ENCODE assay signal across 9 mouse cellular contexts in genomic region chr15:98917091-98917490, GRCm38 (mm10). TPM values are rescaled to one million over a fixed set of nuclear protein-coding genes. Genes with fewer than 3 reads are reported as not detected.
DNase-seq lines count a peak whose midpoint lies in the region; ATAC-seq and TF ChIP-seq lines count a peak whose summit lies in the region.
"Had no signal": no experiment of that assay in that cellular context is flagged by ENCODE, and none has a peak within 500 bp of the region (broad histone marks: within the 10 kb centered on the region; RNA-seq: fewer than 3 reads in every experiment).

No protein-coding gene starts in this region.

- ATAC-seq in kidney, postnatal 0 days (replicated peaks; ENCODE audit: low FRiP score, low read depth): no peak
- no peak for ATAC-seq in forebrain, postnatal 0 days
- ATAC-seq in liver, embryonic 11.5 days (replicated peaks; ENCODE audit: low FRiP score): no peak
- 0 out of 2 replicates have a peak, but pooled peaks have one; percentile 1 for ATAC-seq in neural tube, embryonic 15.5 days (ENCODE audit: low FRiP score)
- no peak for ATAC-seq in erythroid progenitor cell, adult 5-6 weeks (replicated peaks; ENCODE audit: low FRiP score, poor library complexity, severe bottlenecking)

- peak overlapping the region; percentile 88 for H3K4me3 ChIP-seq in kidney, postnatal 0 days (replicated peaks; ENCODE audit: low read depth, low read length)
- H3K4me3 ChIP-seq in forebrain, postnatal 0 days (ENCODE audit: low read depth, low read length): peak overlapping the region; percentile 94
- peak overlapping the region; percentile 80 for H3K4me3 ChIP-seq in liver, embryonic 11.5 days (ENCODE audit: low read depth, low read length)
- peak overlapping the region; percentile 90 for H3K4me3 ChIP-seq in neural tube, embryonic 15.5 days (replicated peaks)

- peak; percentile 37 for DNase-seq in kidney, postnatal 0 days (ENCODE audit: low spot score)
- DNase-seq in kidney, adult 18-20 months: no peak
- DNase-seq in T-cell, adult 2 months (ENCODE audit: low spot score): peak; percentile 21
- DNase-seq in forebrain, postnatal 0 days: no peak
- no peak for DNase-seq in liver, embryonic 11.5 days (ENCODE audit: low spot score)
- no peak for DNase-seq in right cerebral cortex, adult 18-20 months

- H3K9me3 ChIP-seq in kidney, postnatal 0 days (replicated peaks; ENCODE audit: low read length): no peaks in the 10 kb centered on the region
- H3K9me3 ChIP-seq in forebrain, postnatal 0 days (ENCODE audit: low read length): no peaks in the 10 kb centered on the region
- H3K9me3 ChIP-seq in liver, embryonic 11.5 days (ENCODE audit: control insufficient read depth, low read length): no peaks in the 10 kb centered on the region
- H3K9me3 ChIP-seq in neural tube, embryonic 15.5 days (replicated peaks): no peaks in the 10 kb centered on the region

- H3K27ac ChIP-seq in kidney, postnatal 0 days: peak overlapping the region; percentile 97
- peak overlapping the region; percentile 95 for H3K27ac ChIP-seq in forebrain, postnatal 0 days (ENCODE audit: low read depth, low read length)
- no peak overlapping the region for H3K27ac ChIP-seq in liver, embryonic 11.5 days (ENCODE audit: low read depth, low read length)
- H3K27ac ChIP-seq in neural tube, embryonic 15.5 days (replicated peaks): peak overlapping the region; percentile 97

- under 1% methylated on average over 14 of the region's 14 CpGs for WGBS in kidney, postnatal 0 days
- 0% methylated on average over 14 of the region's 14 CpGs for WGBS in forebrain, postnatal 0 days
- WGBS in liver, embryonic 11.5 days: 2% methylated on average over 14 of the region's 14 CpGs
- WGBS in neural tube, embryonic 15.5 days: 1% methylated on average over 14 of the region's 14 CpGs

- no peak for TF ChIP-seq CTCF in kidney, postnatal 0 days (IDR thresholded peaks at IDR 0.05; ENCODE audit: low read depth)
- no peak for TF ChIP-seq CTCF in forebrain, postnatal 0 days (IDR thresholded peaks at IDR 0.05; ENCODE audit: low read depth)

- no peaks in the 10 kb centered on the region for H3K27me3 ChIP-seq in kidney, postnatal 0 days (ENCODE audit: insufficient read depth, low read length)
- H3K27me3 ChIP-seq in forebrain, postnatal 0 days (ENCODE audit: insufficient read depth, low read length): no peaks in the 10 kb centered on the region
- H3K27me3 ChIP-seq in liver, embryonic 11.5 days (replicated peaks; ENCODE audit: control insufficient read depth, insufficient read depth, low read length): no peaks in the 10 kb centered on the region
- H3K27me3 ChIP-seq in neural tube, embryonic 15.5 days (replicated peaks): no peaks in the 10 kb centered on the region

- peaks cover 8% of the 10 kb centered on the region; the same call in 1 of the 2 replicates for H3K4me1 ChIP-seq in kidney, postnatal 0 days (replicated peaks; ENCODE audit: insufficient read depth, low read length)
- peaks cover 15% of the 10 kb centered on the region; the same call in 1 of the 2 replicates for H3K4me1 ChIP-seq in forebrain, postnatal 0 days (ENCODE audit: insufficient read depth)
- no peaks in the 10 kb centered on the region; the same call in 1 of the 2 replicates for H3K4me1 ChIP-seq in liver, embryonic 11.5 days (replicated peaks; ENCODE audit: control insufficient read depth, insufficient read depth, low read length)
- peaks cover 30% of the 10 kb centered on the region for H3K4me1 ChIP-seq in neural tube, embryonic 15.5 days

- H3K4me2 ChIP-seq in kidney, postnatal 0 days (ENCODE audit: low read length): peak overlapping the region; percentile 73
- H3K4me2 ChIP-seq in forebrain, postnatal 0 days (ENCODE audit: low read depth): peak overlapping the region; percentile 74
- peak overlapping the region; percentile 85 for H3K4me2 ChIP-seq in liver, embryonic 11.5 days
- H3K4me2 ChIP-seq in neural tube, embryonic 15.5 days: peak overlapping the region; percentile 81

- peak overlapping the region; percentile 88 for H3K9ac ChIP-seq in kidney, postnatal 0 days (ENCODE audit: low read depth, low read length)
- peak overlapping the region; percentile 84 for H3K9ac ChIP-seq in forebrain, postnatal 0 days
- H3K9ac ChIP-seq in liver, embryonic 11.5 days (ENCODE audit: low read depth, low read length): peak overlapping the region; percentile 70
- peak overlapping the region; percentile 83 for H3K9ac ChIP-seq in neural tube, embryonic 15.5 days (replicated peaks)

- H3K36me3 ChIP-seq in kidney, postnatal 0 days (ENCODE audit: insufficient read depth, low read length): peaks cover 17% of the 10 kb centered on the region; the same call in 1 of the 2 replicates
- peaks cover 12% of the 10 kb centered on the region for H3K36me3 ChIP-seq in forebrain, postnatal 0 days (ENCODE audit: insufficient read depth)
- peaks cover 7% of the 10 kb centered on the region for H3K36me3 ChIP-seq in liver, embryonic 11.5 days (ENCODE audit: control insufficient read depth, insufficient read depth, low read length)
- H3K36me3 ChIP-seq in neural tube, embryonic 15.5 days: peaks cover 12% of the 10 kb centered on the region

RNA-seq across cellular contexts. Expression of gene Lmbr1l, which starts 0.9 kb away (rescaled TPM):
- 11.6 and 13.0 TPM in 2 replicates for polyA plus RNA-seq in kidney, postnatal 0 days (2015; fragmentation: Nextera tagmentation; extraction: Ambion mirVana)
- total RNA-seq in forebrain, postnatal 0 days (2014; rRNA removed): 44.1 and 59.3 TPM in 2 replicates
- 20.1 and 22.4 TPM in 2 replicates for polyA plus RNA-seq in forebrain, postnatal 0 days (2015; fragmentation: Nextera tagmentation; extraction: Ambion mirVana)
- 1.6 and 2.8 TPM in 2 replicates for polyA plus RNA-seq in liver, embryonic 11.5 days (2014; fragmentation: Nextera tagmentation; extraction: Ambion mirVana)
- 27.9 and 28.6 TPM in 2 replicates for polyA plus RNA-seq in neural tube, embryonic 15.5 days (2015; fragmentation: Nextera tagmentation; extraction: Ambion mirVana)
- 7.9 and 15.1 TPM in 2 replicates for total RNA-seq in erythroid progenitor cell, adult 5-6 weeks (2015; ENCODE audit: low replicate concordance)
- 9.0 and 12.1 TPM in 2 replicates for total RNA-seq in erythroid progenitor cell, adult 5-6 weeks (2017; ENCODE audit: low replicate concordance)

RNA-seq across cellular contexts. Expression of gene Tuba1b, which starts 17.3 kb away (rescaled TPM):
- 903 and 1,010 TPM in 2 replicates for polyA plus RNA-seq in kidney, postnatal 0 days (2015; fragmentation: Nextera tagmentation; extraction: Ambion mirVana)
- total RNA-seq in forebrain, postnatal 0 days (2014; rRNA removed): 1,927 and 1,958 TPM in 2 replicates
- polyA plus RNA-seq in forebrain, postnatal 0 days (2015; fragmentation: Nextera tagmentation; extraction: Ambion mirVana): 1,265 and 1,341 TPM in 2 replicates
- 1,854 and 2,015 TPM in 2 replicates for polyA plus RNA-seq in liver, embryonic 11.5 days (2014; fragmentation: Nextera tagmentation; extraction: Ambion mirVana)
- 1,446 and 1,534 TPM in 2 replicates for polyA plus RNA-seq in neural tube, embryonic 15.5 days (2015; fragmentation: Nextera tagmentation; extraction: Ambion mirVana)
- 2,503 and 2,754 TPM in 2 replicates for total RNA-seq in erythroid progenitor cell, adult 5-6 weeks (2015; ENCODE audit: low replicate concordance)
- 632 and 670 TPM in 2 replicates for total RNA-seq in erythroid progenitor cell, adult 5-6 weeks (2017; ENCODE audit: low replicate concordance)

RNA-seq across cellular contexts. Expression of gene Dhh, which starts 18.8 kb away (rescaled TPM):
- polyA plus RNA-seq in kidney, postnatal 0 days (2015; fragmentation: Nextera tagmentation; extraction: Ambion mirVana): 2.6 and 2.9 TPM in 2 replicates
- total RNA-seq in forebrain, postnatal 0 days (2014; rRNA removed): 0.15 and 0.76 TPM in 2 replicates
- 0.25 and 0.58 TPM in 2 replicates for polyA plus RNA-seq in forebrain, postnatal 0 days (2015; fragmentation: Nextera tagmentation; extraction: Ambion mirVana)
- 0.37 and 0.45 TPM in 2 replicates for polyA plus RNA-seq in liver, embryonic 11.5 days (2014; fragmentation: Nextera tagmentation; extraction: Ambion mirVana)
- polyA plus RNA-seq in neural tube, embryonic 15.5 days (2015; fragmentation: Nextera tagmentation; extraction: Ambion mirVana): 2.5 and 3.2 TPM in 2 replicates
- total RNA-seq in erythroid progenitor cell, adult 5-6 weeks (2015; ENCODE audit: low replicate concordance): not detected in 2 replicates
- not detected in 2 replicates for total RNA-seq in erythroid progenitor cell, adult 5-6 weeks (2017; ENCODE audit: low replicate concordance)
- total RNA-seq: common myeloid progenitor, adult 5-6 weeks had no signal

RNA-seq across cellular contexts. Expression of gene Rhebl1, which starts 22.8 kb away (rescaled TPM):
- 15.4 and 15.7 TPM in 2 replicates for polyA plus RNA-seq in kidney, postnatal 0 days (2015; fragmentation: Nextera tagmentation; extraction: Ambion mirVana)
- total RNA-seq in forebrain, postnatal 0 days (2014; rRNA removed): 16.5 and 20.7 TPM in 2 replicates
- 34.1 and 37.5 TPM in 2 replicates for polyA plus RNA-seq in forebrain, postnatal 0 days (2015; fragmentation: Nextera tagmentation; extraction: Ambion mirVana)
- 6.7 and 7.4 TPM in 2 replicates for polyA plus RNA-seq in liver, embryonic 11.5 days (2014; fragmentation: Nextera tagmentation; extraction: Ambion mirVana)
- polyA plus RNA-seq in neural tube, embryonic 15.5 days (2015; fragmentation: Nextera tagmentation; extraction: Ambion mirVana): 27.0 and 33.2 TPM in 2 replicates
- total RNA-seq in erythroid progenitor cell, adult 5-6 weeks (2015; ENCODE audit: low replicate concordance): 2.2 and 5.9 TPM in 2 replicates
- total RNA-seq in erythroid progenitor cell, adult 5-6 weeks (2017; ENCODE audit: low replicate concordance): not detected in 2 replicates

RNA-seq across cellular contexts. Expression of gene Gm49450, which starts 36.3 kb away (rescaled TPM):
- not detected in 2 replicates for polyA plus RNA-seq in kidney, postnatal 0 days (2015; fragmentation: Nextera tagmentation; extraction: Ambion mirVana)
- 1,610 and 2,499 TPM in 2 replicates for total RNA-seq in forebrain, postnatal 0 days (2014; rRNA removed)
- not detected in 2 replicates for polyA plus RNA-seq in forebrain, postnatal 0 days (2015; fragmentation: Nextera tagmentation; extraction: Ambion mirVana)
- polyA plus RNA-seq in liver, embryonic 11.5 days (2014; fragmentation: Nextera tagmentation; extraction: Ambion mirVana): not detected in 2 replicates
- not detected in 2 replicates for polyA plus RNA-seq in neural tube, embryonic 15.5 days (2015; fragmentation: Nextera tagmentation; extraction: Ambion mirVana)
- not detected in 2 replicates for total RNA-seq in erythroid progenitor cell, adult 5-6 weeks (2015; ENCODE audit: low replicate concordance)
- not detected in 2 replicates for total RNA-seq in erythroid progenitor cell, adult 5-6 weeks (2017; ENCODE audit: low replicate concordance)

Comparison
In these comparisons a context has a peak if more than half of its experiments do, and no peak if none do; other contexts are left out.
1. DNase-seq: peak in kidney, postnatal 0 days (single experiment) and T-cell, adult 2 months (single experiment); none in kidney, adult 18-20 months (single experiment), forebrain, postnatal 0 days (single experiment), liver, embryonic 11.5 days (single experiment) and right cerebral cortex, adult 18-20 months (single experiment).
2. Peak in every context shown above with its lines, with median percentiles within 50 percentile points of each other: H3K4me2 ChIP-seq, H3K4me3 ChIP-seq and H3K9ac ChIP-seq.